Mouse (Mus musculus) CH12.LX (cell line): ENCODE data around the gene Dync2h1. TPM values are rescaled to one million over a fixed set of nuclear protein-coding genes. Genes with fewer than 3 reads are reported as not detected.

Experiments
- DNase-seq: peaks from one replicate; pipeline ENCODE4 v3.0.0-alpha.2; 2013; ENCODE audit errors: extremely low read depth
- H3K27ac ChIP-seq: 2 replicates; pipeline ENCODE4 v1.5.1; 2012; ENCODE audit warnings: low read depth, mild to moderate bottlenecking, control low read depth, moderate library complexity; ENCODE audit not compliant: insufficient read depth
- H3K27me3 ChIP-seq: replicated peaks from 2 replicates; pipeline ENCODE3; 2012; ENCODE audit warnings: inconsistent platforms
- H3K36me3 ChIP-seq, 2 experiments: replicated peaks in 1 of 2; 2 replicates each; pipeline versions ENCODE3 to v1.6.1; 2012; ENCODE audit warnings: inconsistent platforms in 1 of 2, low read length in 1 of 2, mild to moderate bottlenecking in 1 of 2, mixed read lengths in 1 of 2, moderate library complexity in 1 of 2; ENCODE audit not compliant: control insufficient read depth in 1 of 2, insufficient read depth in 1 of 2
- H3K4me1 ChIP-seq, 2 experiments: 2 replicates each; pipeline ENCODE4 v1.6.1; 2012; ENCODE audit warnings: inconsistent platforms in 1 of 2, moderate library complexity in 1 of 2; ENCODE audit not compliant: insufficient read depth in 2 of 2, control insufficient read depth in 1 of 2
- H3K4me2 ChIP-seq: 2 replicates; pipeline ENCODE4 v1.6.1; 2012; ENCODE audit warnings: low read depth, mild to moderate bottlenecking, control low read depth; ENCODE audit not compliant: poor library complexity, insufficient read depth, severe bottlenecking
- H3K4me3 ChIP-seq, 3 experiments: fragments of 150-350 bp in 1 of 3; sonication (generic) in 1 of 3; replicated peaks in 1 of 3; 2 replicates each; pipeline versions ENCODE3 to v1.5.1; 2011 to 2012; ENCODE audit warnings: low read depth in 2 of 3, low read length in 2 of 3, mild to moderate bottlenecking in 2 of 3, moderate library complexity in 2 of 3, control low read depth in 1 of 3, improper control_type of control experiment in 1 of 3, inconsistent platforms in 1 of 3, mixed read lengths in 1 of 3; ENCODE audit not compliant: poor library complexity in 1 of 3
- H3K79me2 ChIP-seq: replicated peaks from 2 replicates; pipeline ENCODE4 v1.6.1; 2012; ENCODE audit warnings: mild to moderate bottlenecking, moderate library complexity; ENCODE audit not compliant: control insufficient read depth, poor library complexity, insufficient read depth, severe bottlenecking; ENCODE audit errors: extremely low read depth
- H3K9ac ChIP-seq: 2 replicates; pipeline ENCODE4 v1.6.1; 2012; ENCODE audit warnings: low read depth, mild to moderate bottlenecking, control low read depth, moderate library complexity; ENCODE audit not compliant: insufficient read depth
- H3K9me3 ChIP-seq: replicated peaks from 2 replicates; pipeline ENCODE3; 2012; ENCODE audit warnings: low read length, inconsistent platforms, mixed read lengths
- BHLHE40 ChIP-seq: IDR thresholded peaks from 2 replicates; pipeline ENCODE4 v1.6.1; 2011; ENCODE audit warnings: mild to moderate bottlenecking, low read depth, low read length, improper control_type of control experiment
- CHD2 ChIP-seq: IDR thresholded peaks from 2 replicates; pipeline ENCODE4 v1.6.1; 2011; ENCODE audit warnings: low read length, improper control_type of control experiment
- E2F4 ChIP-seq: IDR thresholded peaks from 2 replicates; pipeline ENCODE4 v1.6.1; 2011; ENCODE audit warnings: low read depth, low read length, improper control_type of control experiment; ENCODE audit not compliant: insufficient replicate concordance
- ELF1 ChIP-seq: IDR thresholded peaks from 2 replicates; pipeline ENCODE4 v1.6.1; 2014; ENCODE audit warnings: low read depth, mild to moderate bottlenecking, inconsistent platforms, low read length, improper control_type of control experiment
- EP300 ChIP-seq: IDR thresholded peaks from 2 replicates; pipeline ENCODE4 v1.6.1; 2011; ENCODE audit warnings: low read length, improper control_type of control experiment
- ETS1 ChIP-seq: conservative IDR thresholded peaks from 2 replicates; pipeline ENCODE4 v1.6.1; 2012; ENCODE audit warnings: low read depth, mild to moderate bottlenecking, inconsistent platforms, low read length, improper control_type of control experiment, moderate library complexity
- GABPA ChIP-seq: IDR thresholded peaks from 2 replicates; pipeline ENCODE4 v1.6.1; 2012; ENCODE audit warnings: low read depth, low read length, improper control_type of control experiment, inconsistent platforms; ENCODE audit not compliant: insufficient replicate concordance
- IRF4 ChIP-seq: IDR thresholded peaks from 2 replicates; pipeline ENCODE4 v1.6.1; 2014; ENCODE audit warnings: low read depth, mild to moderate bottlenecking, inconsistent platforms, low read length, improper control_type of control experiment
- JUN ChIP-seq: IDR thresholded peaks from 2 replicates; pipeline ENCODE4 v1.6.1; 2011; ENCODE audit warnings: low read depth, mild to moderate bottlenecking, low read length, improper control_type of control experiment, moderate library complexity; ENCODE audit not compliant: insufficient read depth
- JUND ChIP-seq: conservative IDR thresholded peaks from 2 replicates; pipeline ENCODE4 v1.6.1; 2011; ENCODE audit warnings: low read depth, low read length, improper control_type of control experiment
- KAT2A ChIP-seq: IDR thresholded peaks from 2 replicates; pipeline ENCODE4 v1.6.1; 2012; ENCODE audit warnings: low read length, improper control_type of control experiment, inconsistent platforms; ENCODE audit not compliant: insufficient replicate concordance
- MAZ ChIP-seq: IDR thresholded peaks from 2 replicates; pipeline ENCODE4 v1.6.1; 2012; ENCODE audit warnings: low read depth, mild to moderate bottlenecking, inconsistent platforms, low read length, improper control_type of control experiment, moderate library complexity
- MEF2A ChIP-seq: IDR thresholded peaks from 2 replicates; pipeline ENCODE4 v1.6.1; 2014; ENCODE audit warnings: low read depth, mild to moderate bottlenecking, inconsistent platforms, low read length, improper control_type of control experiment, borderline replicate concordance
- NELFE ChIP-seq: IDR thresholded peaks from 2 replicates; pipeline ENCODE4 v1.6.1; 2011; ENCODE audit warnings: low read depth, low read length, improper control_type of control experiment
- PAX5 ChIP-seq: IDR thresholded peaks from 2 replicates; pipeline ENCODE4 v1.6.1; 2012; ENCODE audit warnings: low read length, inconsistent platforms, mixed read lengths
- RAD21 ChIP-seq: IDR thresholded peaks from 2 replicates; pipeline ENCODE4 v1.6.1; 2011; ENCODE audit warnings: low read depth, mild to moderate bottlenecking, low read length, improper control_type of control experiment, moderate library complexity
- RCOR1 ChIP-seq: conservative IDR thresholded peaks from 2 replicates; pipeline ENCODE4 v1.6.1; 2012; ENCODE audit warnings: low read depth, mild to moderate bottlenecking, inconsistent platforms, low read length, improper control_type of control experiment
- SIN3A ChIP-seq: IDR thresholded peaks from 2 replicates; pipeline ENCODE4 v1.6.1; 2012; ENCODE audit warnings: low read length, improper control_type of control experiment, inconsistent platforms
- SMC3 ChIP-seq: IDR thresholded peaks from 2 replicates; pipeline ENCODE4 v1.6.1; 2011; ENCODE audit warnings: low read depth, low read length, improper control_type of control experiment
- USF1 ChIP-seq: IDR thresholded peaks from 2 replicates; pipeline ENCODE4 v1.6.1; 2014; ENCODE audit warnings: low read depth, mild to moderate bottlenecking, inconsistent platforms, low read length, improper control_type of control experiment
- ZC3H11A ChIP-seq: IDR thresholded peaks from 2 replicates; pipeline ENCODE4 v1.6.1; 2012; ENCODE audit warnings: low read depth, mild to moderate bottlenecking, inconsistent platforms, low read length, improper control_type of control experiment
- ZKSCAN1 ChIP-seq: IDR thresholded peaks from 2 replicates; pipeline ENCODE4 v1.6.1; 2012; ENCODE audit warnings: low read depth, inconsistent platforms, low read length, improper control_type of control experiment, borderline replicate concordance
- ZMIZ1 ChIP-seq: IDR thresholded peaks from 2 replicates; pipeline ENCODE4 v1.6.1; 2012; ENCODE audit warnings: low read depth, mild to moderate bottlenecking, inconsistent platforms, low read length, improper control_type of control experiment
- dilution Hi-C: fragments of 300-500 bp; cut with MboI; formaldehyde crosslinking; loops from 2 replicates; pipeline ENCODE4 v1.14.3; 2020; ENCODE audit warnings: low sequenced_read_pairs; ENCODE audit not compliant: extremely low pct_unique_long_range_greater_than_20kb, extremely low pct_ligation_motif_present
- in situ Hi-C: fragments of 300-500 bp; cut with MboI; formaldehyde crosslinking; loops from 3 replicates; pipeline ENCODE4 v1.14.3; 2019; ENCODE audit warnings: low sequenced_read_pairs, low pct_ligation_motif_present, low pct_unique_long_range_greater_than_20kb, mixed read lengths
- polyA plus RNA-seq: library from polyadenylated mRNA; unstranded; fragments of >175 nt; gene quantifications from 2 replicates; pipeline ENCODE4 v1.2.1, GENCODE M21; 2012; ENCODE audit warnings: low read depth; ENCODE audit not compliant: insufficient read length
- total RNA-seq, 2 experiments: library from RNA; depleted of rRNA; stranded (reverse); fragments of 300-350 nt in 1 of 2; fragments of >200 nt in 1 of 2; gene quantifications; 2 replicates each; pipeline ENCODE4 v1.2.3; 2012 to 2014

The Dync2h1 gene
- total and polyA plus RNA-seq, 3 experiments = 2.9 to 4.9 (median 4.0) TPM

- H3K79me2 ChIP-seq = no peaks in the 10 kb centered on the region
- no peak overlapping the region for H3K4me3 ChIP-seq
- H3K4me2 ChIP-seq = no peak overlapping the region
- H3K9ac ChIP-seq = no peak overlapping the region
- peak; percentile 24 for DNase-seq
- peaks cover 0 to 7% of the 10 kb centered on the region in 2 experiments for H3K36me3 ChIP-seq
- H3K4me1 ChIP-seq = peaks cover 2 to 7% of the 10 kb centered on the region in 2 experiments; a peak in 2 of 4 replicates
- dilution Hi-C loops (no loop called here), in situ Hi-C loops (no loop called here)
- no peaks in the 10 kb centered on the region for H3K9me3 ChIP-seq
- H3K27me3 ChIP-seq = no peaks in the 10 kb centered on the region
- TF ChIP-seq RAD21 (no peak), EP300 (peak; percentile 62), IRF4 (peak; percentile 43; the same call in 1 of the 2 replicates), CHD2 (no peak), ZC3H11A (no peak), GABPA (no peak), JUN (no peak), KAT2A (no peak), JUND (peak; percentile 53; the same call in 1 of the 2 replicates)
- no peak overlapping the region for H3K27ac ChIP-seq
Observed at GRCm38 (mm10) chr9:6988893-6989685, 195.2 kb downstream of the Dync2h1 start.

GRCm38 (mm10) chr9:6986161-6986560, 198.1 kb downstream of the Dync2h1 start:
- TF ChIP-seq E2F4 (no peak), RAD21 (no peak), NELFE (no peak), SMC3 (no peak), PAX5 (no peak), GABPA (no peak), ETS1 (no peak), BHLHE40 (no peak), USF1 (no peak), ELF1 (no peak), SIN3A (no peak), MEF2A (no peak), MAZ (no peak), EP300 (no peak), ZMIZ1 (no peak), RCOR1 (no peak), ZKSCAN1 (no peak)
- Histone ChIP-seq H3K9me3 (no peaks in the 10 kb centered on the region), H3K9ac (no peak overlapping the region), H3K79me2 (no peaks in the 10 kb centered on the region), H3K4me1 (peaks cover 2 to 7% of the 10 kb centered on the region in 2 experiments; a peak in 2 of 4 replicates), H3K27me3 (no peaks in the 10 kb centered on the region), H3K4me2 (no peak overlapping the region), H3K27ac (no peak overlapping the region), H3K36me3 (peaks cover 3 to 12% of the 10 kb centered on the region in 2 experiments), H3K4me3 (no peak overlapping the region)
- DNase-seq = no peak
- dilution Hi-C loops = no loop called here
- in situ Hi-C loops = no loop called here
